29 mouse cellular contexts compared by ENCODE assay signal in genomic region chr6:28559419-28559818, GRCm38 (mm10).
"Had no signal": no experiment of that assay in that cellular context is flagged by ENCODE, and none has a peak within 500 bp of the region (broad histone marks: within the 10 kb centered on the region; RNA-seq: fewer than 3 reads in every experiment).

No protein-coding gene starts in this region.

- H3K4me2 ChIP-seq: limb, embryonic 12.5 days; limb, embryonic 13.5 days; limb, embryonic 15.5 days; liver, embryonic 11.5 days; liver, embryonic 12.5 days; liver, embryonic 13.5 days; liver, embryonic 15.5 days; lung, embryonic 14.5 days; lung, embryonic 15.5 days; midbrain, embryonic 11.5 days; midbrain, embryonic 12.5 days; midbrain, embryonic 13.5 days; midbrain, embryonic 15.5 days had no signal

- H3K27me3 ChIP-seq: limb, embryonic 12.5 days; limb, embryonic 13.5 days; limb, embryonic 15.5 days; liver, embryonic 12.5 days; liver, embryonic 13.5 days; liver, embryonic 15.5 days; lung, embryonic 15.5 days; megakaryocyte, embryonic 14.5 days; midbrain, embryonic 12.5 days; midbrain, embryonic 13.5 days; midbrain, embryonic 15.5 days had no signal

- H3K4me3 ChIP-seq: left cerebral cortex, adult 2 months; limb, embryonic 10.5 days; limb, embryonic 12.5 days; limb, embryonic 13.5 days; limb, embryonic 15.5 days; liver, embryonic 12.5 days; liver, embryonic 13.5 days; liver, embryonic 15.5 days; lung, embryonic 15.5 days; megakaryocyte, embryonic 14.5 days; midbrain, embryonic 10.5 days; midbrain, embryonic 12.5 days; midbrain, embryonic 13.5 days; midbrain, embryonic 15.5 days; myocyte had no signal

- H3K27ac ChIP-seq: left cerebral cortex, adult 2 months; limb, embryonic 10.5 days; limb, embryonic 12.5 days; limb, embryonic 13.5 days; limb, embryonic 15.5 days; liver, embryonic 12.5 days; liver, embryonic 13.5 days; liver, embryonic 14.5 days; liver, embryonic 15.5 days; lung, embryonic 15.5 days; macrophage; midbrain, embryonic 10.5 days; midbrain, embryonic 12.5 days; midbrain, embryonic 13.5 days; midbrain, embryonic 15.5 days had no signal

- H3K4me1 ChIP-seq: liver, embryonic 12.5 days; liver, embryonic 13.5 days; liver, embryonic 15.5 days; lung, embryonic 15.5 days; midbrain, embryonic 15.5 days had no signal

- H3K9ac ChIP-seq: limb, embryonic 12.5 days; limb, embryonic 13.5 days; limb, embryonic 15.5 days; liver, embryonic 12.5 days; liver, embryonic 13.5 days; liver, embryonic 14.5 days; liver, embryonic 15.5 days; liver, postnatal 0 days; lung, embryonic 14.5 days; lung, embryonic 15.5 days; midbrain, embryonic 12.5 days; midbrain, embryonic 13.5 days; midbrain, embryonic 15.5 days had no signal

- H3K36me3 ChIP-seq: midbrain, embryonic 13.5 days; midbrain, embryonic 15.5 days had no signal

- H3K9me3 ChIP-seq: limb, embryonic 10.5 days; limb, embryonic 12.5 days; limb, embryonic 13.5 days; limb, embryonic 15.5 days; liver, embryonic 12.5 days; liver, embryonic 13.5 days; liver, embryonic 15.5 days; lung, embryonic 15.5 days; megakaryocyte, embryonic 14.5 days; midbrain, embryonic 10.5 days; midbrain, embryonic 12.5 days; midbrain, embryonic 13.5 days; midbrain, embryonic 15.5 days had no signal

- DNase-seq: left cerebral cortex, postnatal 4 days; liver; liver, embryonic 13.5 days; liver, postnatal 0 days; lung, adult 18-20 months; lung, adult 2 months; lung, embryonic 14.5 days; lung, postnatal 10 days; lung, postnatal 36 days; lung, postnatal 4 days; midbrain, embryonic 14.5 days had no signal
